Mouse (Mus musculus): ENCODE measurements around the gene Cuzd1.
A peak's percentile ranks its signal among the peaks of the same experiment; 100 is the strongest.

Gene Cuzd1

DNA sequence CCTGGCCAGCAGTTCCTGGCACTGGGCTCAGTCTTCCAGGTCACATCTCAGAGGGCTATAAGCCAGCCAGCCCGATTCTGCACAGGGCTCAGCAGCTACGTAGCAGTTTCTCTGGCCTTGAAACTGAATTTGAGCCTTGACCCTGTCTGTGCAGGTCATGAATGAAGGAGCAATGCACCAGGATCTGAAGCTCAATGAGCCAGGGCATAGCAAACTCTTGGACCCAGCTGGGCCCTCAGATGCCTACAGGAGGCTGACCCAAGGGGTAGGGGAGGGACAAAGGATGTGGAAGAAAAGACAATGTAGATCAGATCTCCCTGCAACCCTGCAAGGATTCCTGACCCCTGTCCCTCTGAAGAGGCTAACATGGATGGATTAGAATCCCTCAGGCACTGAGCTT, at the start of gene Cuzd1:
Cuzd1 (minus strand) TSS at position 101 of the 400 bp plus-strand sequence.
- DNase-seq (ENCODE audit: low spot score), result no peak

DNA sequence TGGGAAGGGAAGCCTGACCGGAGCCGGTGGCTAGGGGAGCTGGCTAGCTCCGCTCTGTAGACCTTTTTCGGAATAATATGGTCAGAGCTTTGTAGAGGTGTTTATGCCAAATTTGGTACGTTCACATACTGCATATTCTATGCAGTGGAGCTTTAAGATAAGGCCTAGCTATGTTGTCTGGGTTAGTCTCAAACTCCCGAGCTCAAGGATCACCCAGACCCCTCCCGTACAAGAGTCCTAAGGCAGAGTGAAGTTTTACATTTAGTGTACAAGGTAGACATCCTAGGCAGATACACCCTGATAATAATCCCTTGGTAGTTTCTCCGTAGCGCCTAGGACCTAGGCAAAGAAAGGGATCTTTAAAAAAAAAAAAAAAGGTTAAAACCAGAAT, 49.4 kb upstream of the Cuzd1 start:
- DNase-seq (ENCODE audit: low spot score), result no peak

DNA sequence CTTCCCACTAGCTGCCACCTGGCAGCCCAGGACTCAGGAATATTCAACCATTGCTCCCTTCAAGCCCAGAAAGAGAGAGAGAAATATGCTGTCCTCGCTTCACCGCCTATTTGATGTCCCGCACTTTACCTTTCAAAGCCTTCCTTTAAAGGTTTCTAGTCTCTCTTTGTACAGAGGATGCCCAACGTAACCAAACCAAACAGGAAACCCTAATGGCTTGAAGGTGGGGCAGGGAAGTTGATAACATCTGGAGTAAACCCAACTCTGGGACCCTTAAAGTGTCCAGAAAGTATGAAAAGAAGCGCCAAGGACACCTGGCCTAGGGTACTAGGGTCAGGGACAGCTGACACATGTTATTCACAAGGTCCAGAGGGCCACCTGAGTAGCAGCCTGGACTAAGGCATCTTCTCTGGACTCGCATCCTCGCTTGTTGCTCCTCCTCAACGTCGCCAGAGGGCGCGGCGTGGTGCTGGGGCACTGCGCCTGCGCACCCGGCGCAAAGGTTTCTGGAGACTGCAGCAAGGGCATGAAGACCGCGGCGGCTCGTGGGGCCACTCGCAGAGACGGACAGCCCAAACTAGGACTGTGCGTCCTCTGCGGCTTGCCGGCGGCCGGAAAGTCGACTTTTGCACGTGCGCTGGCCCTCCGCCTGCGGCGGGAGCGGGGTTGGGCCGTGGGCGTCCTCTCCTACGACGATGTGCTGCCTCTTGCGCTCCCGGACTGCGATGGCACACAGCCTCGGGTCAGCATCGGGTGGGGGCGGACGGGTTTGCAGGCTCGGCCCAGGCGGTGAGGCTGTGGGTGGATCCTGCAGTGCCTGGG, 48.8 kb upstream of the Cuzd1 start, which contains the start of gene Pstk:
Pstk (plus strand) TSS at position 494 of the 822 bp plus-strand sequence.
- peak; percentile 95 for DNase-seq (ENCODE audit: low spot score)

DNA sequence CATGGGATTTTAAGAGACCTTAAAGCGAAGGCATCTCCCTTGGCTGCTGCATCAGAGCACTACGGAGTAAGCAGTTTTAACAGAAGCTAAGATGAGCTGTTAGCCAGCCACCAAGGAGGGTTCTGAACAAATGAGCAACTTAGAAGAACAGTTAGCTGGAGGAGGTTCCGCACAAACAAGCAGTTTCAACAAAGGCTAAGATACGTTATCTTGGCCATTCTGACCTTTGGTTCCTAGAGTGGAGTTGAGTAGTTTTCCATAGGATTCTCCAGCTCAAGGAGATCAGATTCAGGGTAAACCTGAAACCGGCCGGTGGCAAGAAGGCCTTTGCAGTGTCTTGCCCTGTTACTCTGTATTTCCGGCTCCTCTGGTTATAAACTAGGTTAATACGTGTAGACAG, 42.0 kb upstream of the Cuzd1 start:
- no peak for DNase-seq (ENCODE audit: low spot score)

DNA sequence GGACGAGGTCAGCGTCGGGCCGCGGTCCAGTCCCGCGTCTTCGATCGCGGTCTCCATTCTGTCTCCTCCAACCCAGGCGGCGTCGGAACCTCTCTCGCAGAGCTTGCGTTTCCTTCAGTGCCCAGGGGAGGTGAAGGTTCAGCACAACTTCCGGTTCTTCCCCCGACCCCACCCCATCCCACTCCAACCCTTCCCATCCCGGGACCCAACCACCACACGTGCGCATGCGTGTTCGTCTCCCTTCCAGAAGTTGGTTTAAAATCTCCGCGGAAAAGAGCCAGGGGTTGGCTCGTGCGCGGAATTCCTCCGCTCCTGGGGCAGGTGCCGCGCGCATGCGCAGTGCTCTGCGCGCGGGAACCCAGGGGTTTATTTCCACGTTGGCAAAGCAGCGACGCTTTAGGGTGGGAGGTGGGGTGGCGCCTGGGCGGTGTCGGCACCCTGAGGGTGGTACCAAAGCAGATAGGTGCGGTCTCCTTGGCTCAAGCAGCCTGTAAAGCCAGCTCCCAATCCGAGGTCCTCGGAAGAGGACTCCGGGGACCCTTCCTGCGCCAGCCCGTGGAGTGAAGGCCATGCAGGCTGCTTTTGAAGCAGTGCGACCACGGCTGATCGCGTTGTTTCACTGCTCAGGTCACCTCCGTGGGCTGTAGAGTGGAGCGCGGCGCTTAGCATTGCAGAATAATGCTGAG, 40.7 kb upstream of the Cuzd1 start, which contains the start of gene 2310057M21Rik:
2310057M21Rik (minus strand) TSS at position 145 of the 686 bp plus-strand sequence.
- DNase-seq (ENCODE audit: low spot score), result peak; percentile 98

DNA sequence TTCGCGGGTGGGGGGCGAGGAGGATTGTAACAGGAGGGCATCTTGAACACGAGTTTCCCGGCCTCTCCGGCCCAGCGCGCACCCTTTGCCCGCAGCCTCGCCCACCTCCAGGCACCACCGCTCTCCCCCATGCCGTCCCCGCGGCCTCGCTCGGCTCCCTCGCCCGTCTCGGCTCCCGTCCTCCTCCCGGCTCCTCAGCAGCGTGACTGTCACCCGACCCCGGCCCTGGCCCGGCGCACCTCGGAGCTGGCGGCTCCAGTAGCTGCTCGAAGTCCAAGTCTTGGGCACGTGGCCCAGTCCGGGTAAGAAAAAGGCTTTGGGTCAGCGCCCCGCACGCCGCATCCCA, 40.1 kb upstream of the Cuzd1 start:
- no peak for DNase-seq (ENCODE audit: low spot score)

DNA sequence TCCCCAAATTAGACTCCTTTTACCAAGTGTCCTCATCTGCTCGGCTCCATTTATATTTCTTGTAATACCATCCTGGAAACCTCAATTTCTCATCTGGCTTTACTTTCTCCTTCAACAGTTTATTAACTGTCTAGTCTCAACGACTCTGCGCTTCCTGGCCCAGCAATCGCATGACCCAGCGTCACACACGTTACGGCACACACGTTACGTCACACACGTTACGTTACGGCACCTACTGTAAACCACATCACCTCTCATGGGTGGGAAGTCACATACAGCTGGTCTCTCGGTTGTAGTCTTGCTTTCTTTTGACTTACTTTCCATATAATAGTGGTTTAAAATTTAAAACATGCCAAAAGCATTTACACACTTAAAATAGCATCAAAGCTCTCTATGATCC, 34.0 kb upstream of the Cuzd1 start:
- DNase-seq (ENCODE audit: low spot score), result no peak

DNA sequence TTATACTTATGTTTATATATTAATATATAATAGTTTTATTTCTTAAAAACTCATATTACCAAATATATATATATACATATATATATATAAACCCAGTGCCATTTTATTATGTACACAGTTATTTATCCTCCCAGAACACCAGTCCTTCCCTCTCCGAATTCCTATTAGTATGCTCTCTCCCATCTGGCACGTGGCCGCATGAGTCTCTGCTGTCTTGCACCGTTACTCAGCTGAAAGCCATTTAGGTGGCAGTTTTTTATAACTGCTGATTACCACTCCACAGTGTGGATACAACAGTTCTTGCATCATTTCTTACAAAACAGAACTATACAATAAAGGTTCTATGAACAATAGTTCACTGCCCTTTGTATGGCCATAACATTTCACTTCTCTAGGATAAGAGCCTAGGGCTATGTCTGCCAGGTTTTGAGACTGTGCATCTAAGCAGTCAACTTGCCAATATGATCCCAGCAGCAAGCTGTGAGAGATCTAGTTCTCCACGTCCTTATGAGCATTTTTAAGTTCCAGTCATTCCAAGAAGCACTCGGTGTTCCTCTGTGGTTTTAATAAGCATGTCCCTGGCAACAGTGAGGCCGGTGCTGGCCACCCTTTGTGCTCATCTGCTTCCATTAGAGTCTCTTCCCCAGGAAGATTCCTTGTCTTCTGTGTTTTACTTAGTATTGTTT, 23.9 kb upstream of the Cuzd1 start:
- DNase-seq (ENCODE audit: low spot score), result no peak

DNA sequence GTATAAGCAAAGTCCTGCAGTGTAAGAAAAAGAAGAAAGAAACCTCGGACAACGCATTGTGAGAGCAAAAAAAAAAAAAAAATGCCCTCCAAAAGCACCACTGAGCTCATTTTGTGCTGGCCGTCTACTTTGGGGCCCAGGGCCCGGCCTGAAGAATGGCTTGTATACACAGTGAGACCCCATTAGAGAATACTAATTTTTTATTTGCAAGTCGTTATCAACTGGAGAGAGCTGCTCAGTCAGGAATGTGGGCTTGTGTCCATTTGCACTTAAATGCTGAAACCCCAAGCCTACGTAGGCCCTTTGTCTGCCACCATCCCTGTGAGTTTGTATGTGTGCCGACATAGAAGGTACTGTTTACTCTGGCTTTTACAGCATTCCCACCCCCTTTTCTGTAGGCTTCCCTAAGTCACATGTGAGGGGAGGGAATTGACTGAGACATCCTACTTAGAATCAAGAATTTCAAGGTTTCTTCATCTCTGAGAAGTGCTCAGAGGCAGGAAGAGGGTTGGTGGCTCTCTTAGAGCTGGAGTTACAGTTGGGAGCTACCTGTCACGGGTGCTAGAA, 15.5 kb upstream of the Cuzd1 start:
- DNase-seq (ENCODE audit: low spot score), result no peak

DNA sequence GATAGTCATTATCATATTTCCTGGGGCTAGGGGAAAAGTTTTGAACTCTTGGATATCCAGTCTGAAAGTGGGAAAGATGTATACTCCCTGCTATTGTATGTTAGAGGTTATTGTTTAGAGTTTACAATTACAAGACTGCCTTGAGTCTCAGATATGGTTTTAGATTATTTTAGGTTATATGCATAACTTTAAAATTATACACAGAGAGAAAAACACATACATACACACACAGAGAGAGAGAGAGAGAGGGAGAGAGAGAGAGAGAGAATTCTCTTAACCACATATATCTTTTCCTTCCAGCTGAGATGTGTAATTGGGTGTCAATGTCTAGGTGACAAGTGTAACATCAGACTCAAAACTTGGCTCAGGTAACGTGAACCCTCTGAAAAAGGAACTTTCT, 11.5 kb upstream of the Cuzd1 start, which contains the start of gene Fam24a:
Fam24a (plus strand) TSS at position 301 of the 400 bp plus-strand sequence.
- DNase-seq (ENCODE audit: low spot score), result no peak

DNA sequence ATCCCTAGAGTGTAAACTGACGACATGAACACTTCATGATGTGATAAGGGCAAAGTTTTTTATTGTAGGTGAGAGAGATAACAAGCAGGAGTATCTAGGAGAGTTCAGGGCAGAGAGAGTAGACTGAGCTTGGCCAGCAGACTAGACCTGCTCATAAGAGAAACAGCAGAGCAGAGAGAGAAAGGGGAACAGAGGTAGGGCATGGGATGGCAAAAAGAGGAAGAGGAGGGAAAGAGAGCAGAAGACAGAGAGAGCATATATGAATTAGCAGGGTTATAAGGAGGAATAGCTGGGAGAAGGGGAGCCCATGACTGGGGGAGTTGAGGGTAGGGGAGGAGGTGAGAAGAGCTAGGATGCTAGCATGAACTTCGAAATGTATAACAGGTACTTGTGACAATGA, 9.6 kb upstream of the Cuzd1 start:
- no peak for DNase-seq (ENCODE audit: low spot score)

DNA sequence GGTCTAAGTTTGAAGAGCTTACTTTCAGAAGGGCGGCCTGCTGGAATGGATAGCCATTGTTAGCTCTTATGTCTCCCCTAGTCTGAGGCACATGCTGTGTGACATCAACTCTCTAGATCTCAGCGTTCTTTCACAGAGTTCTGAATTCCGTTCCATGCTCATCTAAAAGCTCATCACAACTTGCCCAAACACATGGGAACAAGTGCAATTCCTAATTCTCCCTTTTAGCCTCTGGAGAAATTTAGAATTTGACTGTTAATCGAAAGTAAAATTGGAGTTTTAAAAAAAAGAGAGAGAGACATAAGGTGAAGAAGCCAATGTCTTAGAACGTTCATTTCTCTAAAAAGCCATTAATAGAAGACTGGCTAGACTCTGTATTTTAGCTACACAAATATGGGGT, 7.3 kb upstream of the Cuzd1 start, which contains the start of gene Fam24b:
Fam24b (minus strand) TSS at position 101 of the 400 bp plus-strand sequence.
- no peak for DNase-seq (ENCODE audit: low spot score)

DNA sequence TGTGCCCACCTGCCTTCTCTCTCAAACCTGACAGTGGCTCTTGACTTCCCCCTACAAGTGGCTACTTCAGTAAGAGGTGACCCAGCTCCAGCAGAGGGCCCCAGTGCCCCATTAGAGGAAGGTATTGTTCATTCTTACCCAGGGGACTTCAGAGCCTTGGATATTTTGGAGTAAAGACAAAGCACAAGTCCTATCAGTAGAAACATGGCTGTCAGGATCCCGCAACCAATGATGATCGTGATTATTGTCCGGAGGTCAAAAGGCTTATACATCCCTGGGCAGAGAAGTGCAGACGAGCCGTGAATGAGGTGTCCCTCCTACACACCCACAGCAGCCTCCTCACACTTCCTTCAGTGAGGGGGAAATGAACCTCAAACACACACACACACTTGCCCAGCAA, 5.0 kb upstream of the Cuzd1 start:
- no peak for DNase-seq (ENCODE audit: low spot score)

DNA sequence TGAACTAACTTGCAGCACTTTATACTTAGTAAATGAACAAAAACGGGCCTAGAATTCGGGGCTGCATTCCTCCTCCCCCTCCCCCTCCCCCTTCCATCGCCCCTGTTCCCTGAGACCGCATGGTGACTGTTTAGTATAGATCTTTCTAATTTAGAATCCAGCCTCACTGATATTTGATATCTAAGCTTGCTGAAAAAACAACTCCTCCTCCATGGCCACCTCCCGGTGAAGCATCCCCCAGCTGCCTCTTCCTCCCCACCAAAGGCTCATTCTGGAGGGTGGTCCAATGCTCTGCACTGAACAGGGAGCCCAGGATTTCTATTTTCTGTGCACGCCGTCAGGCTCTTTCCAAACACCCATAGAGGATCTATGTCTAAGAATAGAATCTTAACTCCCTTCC, 3.8 kb downstream of the Cuzd1 start:
- no peak for DNase-seq (ENCODE audit: low spot score)

DNA sequence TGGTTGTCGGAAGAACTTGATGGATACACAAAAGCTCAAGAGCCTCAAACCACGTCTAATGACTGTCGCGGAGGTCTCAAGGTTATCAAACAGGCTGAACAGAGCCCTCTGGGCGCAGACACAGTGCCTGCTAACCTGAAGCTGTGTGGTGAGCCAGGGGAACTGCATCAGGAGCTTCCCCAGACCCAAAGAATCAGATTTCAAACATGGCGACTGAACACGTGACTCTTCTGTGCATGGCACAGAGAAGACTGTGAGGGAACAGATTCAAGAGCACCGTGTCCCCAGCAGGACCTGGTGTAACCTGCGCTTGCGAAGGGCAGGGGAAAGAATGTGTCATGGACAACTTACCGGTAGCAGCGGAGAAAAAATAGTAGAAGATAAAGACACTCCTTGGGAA, 4.5 kb downstream of the Cuzd1 start:
- DNase-seq (ENCODE audit: low spot score), result no peak

DNA sequence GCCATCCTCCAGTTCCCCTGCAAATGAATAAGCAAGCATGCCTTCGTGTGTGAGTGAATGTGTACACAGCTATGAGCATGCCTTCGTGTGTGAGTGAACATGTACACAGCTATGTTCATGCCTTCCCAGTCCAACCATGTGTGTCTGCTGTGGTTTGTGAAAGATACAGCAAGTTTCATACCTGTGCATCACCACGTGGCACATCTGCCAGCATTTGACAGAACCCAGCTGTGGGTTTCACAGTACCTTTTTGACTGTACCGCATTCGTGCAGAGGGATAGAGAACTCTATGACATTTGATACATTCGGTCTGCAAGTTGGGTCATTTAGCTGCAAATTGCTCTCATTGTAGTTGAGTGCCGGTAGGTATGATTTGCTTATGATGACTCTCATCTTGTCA, 7.6 kb downstream of the Cuzd1 start:
- no peak for DNase-seq (ENCODE audit: low spot score)

DNA sequence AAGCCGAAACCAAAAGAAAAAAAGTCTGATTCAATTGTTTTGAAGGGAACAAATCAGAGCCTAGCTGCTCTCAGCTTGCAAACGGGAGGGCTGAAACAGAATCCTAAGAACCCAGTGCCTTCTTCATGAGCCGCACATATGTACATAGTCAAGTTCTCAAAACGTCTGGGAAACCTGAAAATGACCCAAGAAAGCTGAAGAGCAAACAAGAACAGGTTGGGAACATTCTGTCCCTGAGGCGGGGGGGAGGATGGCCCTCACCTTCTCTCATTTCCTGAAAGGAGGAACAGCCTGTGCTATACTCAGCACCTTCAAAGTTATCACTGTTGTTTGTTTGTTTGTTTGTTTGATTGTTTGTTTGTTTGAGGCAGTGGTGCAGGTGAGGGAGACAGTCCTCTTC, 15.4 kb downstream of the Cuzd1 start:
- no peak for DNase-seq (ENCODE audit: low spot score)

DNA sequence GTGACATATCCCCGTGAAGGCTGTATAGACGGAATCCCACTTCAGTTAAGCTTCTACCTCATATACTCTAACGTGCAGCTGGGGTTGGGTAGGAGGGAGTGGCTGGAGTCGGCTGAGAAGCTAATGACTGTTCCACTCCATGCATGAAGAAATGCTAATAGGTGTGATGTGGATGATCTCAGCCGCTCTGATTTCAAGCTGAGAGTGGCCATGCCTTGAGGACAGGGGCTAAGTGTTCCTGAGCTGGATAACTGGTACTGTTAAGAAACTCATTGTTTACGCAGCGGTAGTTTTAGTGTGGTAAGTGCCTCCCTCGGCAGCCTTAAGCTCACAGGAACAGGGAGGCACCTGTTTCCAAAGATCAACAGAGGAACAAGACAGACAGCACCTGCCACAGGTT, 18.8 kb downstream of the Cuzd1 start:
- DNase-seq (ENCODE audit: low spot score), result no peak

DNA sequence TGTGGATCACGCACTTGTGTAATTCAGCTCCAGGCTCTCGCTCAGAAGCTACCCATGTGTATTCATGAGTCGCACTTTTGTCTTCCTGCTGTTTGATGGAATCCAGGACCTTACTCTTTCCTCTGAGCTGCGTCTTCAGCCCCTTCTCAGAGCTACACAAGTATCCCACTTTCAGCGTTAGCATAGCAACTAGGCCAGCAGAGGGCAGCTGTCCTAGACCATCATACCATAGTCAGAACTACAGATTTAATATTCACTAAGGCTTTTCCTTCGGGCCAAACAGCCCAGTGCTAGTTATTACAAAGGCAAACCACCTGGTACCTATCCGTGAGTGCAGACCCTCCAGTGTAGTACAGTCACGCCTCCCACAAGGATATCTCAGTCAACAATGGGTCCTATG, 24.9 kb downstream of the Cuzd1 start:
- DNase-seq (ENCODE audit: low spot score), result no peak

DNA sequence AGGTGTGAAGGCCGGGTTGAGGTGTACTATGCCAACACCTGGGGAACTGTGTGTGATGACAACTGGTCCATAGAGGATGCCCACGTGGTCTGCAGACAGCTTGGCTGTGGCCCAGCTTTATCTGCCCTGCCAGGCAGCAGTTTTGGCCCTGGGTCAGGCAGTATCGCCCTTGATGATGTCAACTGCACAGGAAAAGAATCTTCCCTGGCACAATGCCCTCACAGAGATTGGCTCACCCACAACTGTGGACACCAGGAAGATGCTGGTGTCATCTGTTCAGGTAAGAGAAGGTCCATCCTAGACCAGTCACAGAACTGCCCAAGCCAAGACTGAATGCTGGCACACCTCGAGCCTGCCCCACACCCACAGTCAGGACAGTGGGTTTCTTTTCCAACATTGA, 56.2 kb downstream of the Cuzd1 start:
- no peak for DNase-seq (ENCODE audit: low spot score)

DNA sequence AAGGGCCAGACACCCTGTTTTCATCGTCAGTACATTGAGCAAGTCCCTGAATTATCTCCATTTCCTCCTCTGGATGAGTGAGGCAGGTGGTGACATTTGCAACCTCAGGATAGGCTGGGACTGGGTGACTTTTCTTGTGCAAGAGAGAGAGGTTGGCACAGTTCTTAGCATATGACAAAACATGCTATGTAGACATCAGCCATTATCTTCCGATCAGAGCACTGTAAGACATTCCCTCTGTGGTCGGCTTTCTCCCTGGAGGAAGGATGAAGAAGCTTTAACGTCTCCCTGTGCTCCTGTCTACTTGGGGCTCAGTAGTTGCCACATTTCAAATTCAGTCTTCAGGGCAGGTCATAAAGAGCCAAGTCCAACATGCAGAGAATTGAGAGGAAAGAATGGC, 57.8 kb downstream of the Cuzd1 start:
- DNase-seq (ENCODE audit: low spot score), result no peak

DNA sequence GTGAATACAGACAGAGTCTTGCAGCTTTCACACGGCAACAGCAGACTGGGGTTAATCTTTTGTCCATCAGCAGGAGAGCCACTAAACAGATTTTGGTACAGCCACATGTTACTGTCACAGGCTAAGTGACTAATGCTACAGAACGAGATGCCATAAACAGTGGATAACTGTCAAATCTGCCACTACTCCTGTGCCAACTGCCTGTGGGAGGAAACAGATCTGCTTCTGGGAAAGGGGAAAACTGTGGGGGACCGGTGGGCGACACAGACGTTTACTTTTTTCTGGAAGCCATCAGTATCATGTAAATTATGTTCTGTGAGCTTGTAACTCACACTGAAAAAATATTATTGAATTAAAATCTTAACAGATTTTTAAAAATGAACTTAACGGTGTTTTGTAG, 61.1 kb downstream of the Cuzd1 start:
- DNase-seq (ENCODE audit: low spot score), result no peak

All from retina, embryonic 14.5 days (tissue).